Mouse (Mus musculus): ENCODE results near the gene Notch3. TPM values are rescaled to one million over a fixed set of nuclear protein-coding genes. Genes with fewer than 3 reads are reported as not detected.
A peak's percentile ranks its signal among the peaks of the same experiment; 100 is the strongest.
"Not testable (repeated sequence)": the region's sequence is repeated elsewhere in the genome, so short reads cannot be mapped to it uniquely, and the experiment has no call there.

Gene Notch3
- polyA plus RNA-seq, 1 experiment from 2014 or later: 8.1 TPM

- H3K4me1 ChIP-seq (replicated peaks; ENCODE audit: control insufficient read depth, insufficient read depth, low read length): peaks cover 22% of the 10 kb centered on the region
- ATAC-seq (ENCODE audit: low FRiP score) (no peak), DNase-seq (ENCODE audit: low spot score) (no peak)
- no peaks in the 10 kb centered on the region for H3K36me3 ChIP-seq (replicated peaks; ENCODE audit: control insufficient read depth, insufficient read depth)
- H3K9ac ChIP-seq: no peak overlapping the region
- H3K9me3 ChIP-seq (ENCODE audit: control insufficient read depth, low read length): no peaks in the 10 kb centered on the region
- no peak overlapping the region for H3K27ac ChIP-seq
- no peak overlapping the region for H3K4me3 ChIP-seq (replicated peaks; ENCODE audit: low read length)
- 76% methylated on average over 6 of the region's 6 CpGs for WGBS
- H3K27me3 ChIP-seq (ENCODE audit: control insufficient read depth, insufficient read depth, low read length): 0 out of 2 replicates have a peak, but pooled peaks cover 7% of the 10 kb centered on the region
- no peak overlapping the region for H3K4me2 ChIP-seq (replicated peaks)
Measured at GRCm38 (mm10) chr17:32116586-32117286, 49.9 kb downstream of the Notch3 start.

DNA sequence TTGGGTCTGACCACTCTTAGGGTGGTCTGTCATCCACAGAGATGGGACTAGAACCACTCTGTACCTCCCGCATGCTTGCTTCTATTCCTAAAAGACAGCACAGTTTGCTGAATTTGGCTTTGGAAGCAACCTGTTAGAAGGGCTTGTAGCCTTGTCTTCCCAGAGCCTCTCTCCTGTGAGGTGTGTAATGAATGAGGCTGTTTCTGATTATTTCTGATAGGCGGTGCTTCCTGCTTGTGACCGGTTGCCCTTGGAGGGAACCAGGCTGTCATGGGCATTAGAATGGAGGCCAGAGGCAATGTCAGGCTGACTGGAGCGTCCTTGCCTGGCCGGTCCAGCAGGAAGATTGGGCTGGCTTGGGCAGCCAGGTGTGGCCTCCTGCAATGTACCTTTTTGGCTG, 52.2 kb downstream of the Notch3 start:
- Histone ChIP-seq H3K4me2 (replicated peaks) (peak overlapping the region; percentile 99), H3K4me3 (replicated peaks; ENCODE audit: low read length) (peak overlapping the region; percentile 45), H3K27ac (0 out of 2 replicates have a peak overlapping the region, but pooled peaks have one; percentile 7), H3K4me1 (replicated peaks; ENCODE audit: control insufficient read depth, insufficient read depth, low read length) (peaks cover 22% of the 10 kb centered on the region), H3K9ac (peak overlapping the region; percentile 67)
- H3K9me3 ChIP-seq (ENCODE audit: control insufficient read depth, low read length); H3K36me3 ChIP-seq (replicated peaks; ENCODE audit: control insufficient read depth, insufficient read depth); DNase-seq (ENCODE audit: low spot score); ATAC-seq (ENCODE audit: low FRiP score); H3K27me3 ChIP-seq (ENCODE audit: control insufficient read depth, insufficient read depth, low read length): not testable (repeated sequence)
- 63% methylated on average over 3 of the region's 5 CpGs for WGBS

DNA sequence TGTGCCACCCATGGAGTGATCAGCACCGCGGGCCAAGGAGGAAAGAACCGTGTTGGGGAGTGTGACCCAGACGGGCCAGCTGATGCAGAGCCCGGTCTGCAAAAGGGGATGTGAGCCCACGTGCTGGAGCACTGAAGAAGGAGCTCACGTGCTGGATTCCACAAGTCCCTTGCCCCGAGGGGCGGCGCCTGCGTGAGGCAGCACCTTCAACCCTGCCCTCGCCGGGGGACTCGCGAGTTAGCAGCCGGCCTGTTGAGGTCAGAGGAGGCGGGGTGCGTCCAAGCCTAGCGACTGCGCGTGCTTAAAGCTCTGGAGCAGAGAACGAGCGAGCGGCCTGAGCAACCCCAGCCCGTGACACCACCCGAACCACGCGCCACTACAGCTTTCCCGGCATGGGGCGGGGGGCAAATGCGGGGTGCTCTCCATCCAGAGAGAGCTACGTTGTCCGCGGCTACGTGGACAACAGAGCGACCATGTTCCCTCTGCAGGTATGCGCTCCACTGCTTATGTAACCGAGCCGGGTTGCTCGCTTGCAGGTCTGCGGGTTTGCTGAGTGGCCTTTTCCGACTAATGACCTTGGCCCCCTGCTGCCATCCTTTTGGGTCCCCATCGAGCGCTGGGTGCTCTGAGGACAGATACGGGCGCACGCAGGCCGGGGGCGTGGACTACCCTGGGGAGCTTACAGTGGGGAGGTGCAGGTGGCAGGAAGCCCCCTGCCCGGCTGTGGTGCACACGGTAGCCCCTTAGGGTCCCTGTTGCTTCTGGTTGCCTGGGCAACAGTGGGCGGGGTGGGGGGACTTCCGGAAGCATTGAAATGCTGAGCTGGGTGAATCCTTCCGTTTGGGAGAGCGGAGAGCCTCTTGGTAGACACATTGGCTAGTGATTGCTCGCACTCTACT, 52.9 kb downstream of the Notch3 start:
- peak; percentile 46 for DNase-seq (ENCODE audit: low spot score)
- H3K9ac ChIP-seq: peak overlapping the region; percentile 67
- no peaks in the 10 kb centered on the region for H3K9me3 ChIP-seq (ENCODE audit: control insufficient read depth, low read length)
- 0 out of 2 replicates have a peak, but pooled peaks cover 7% of the 10 kb centered on the region for H3K27me3 ChIP-seq (ENCODE audit: control insufficient read depth, insufficient read depth, low read length)
- peak; percentile 51 for ATAC-seq (ENCODE audit: low FRiP score)
- H3K4me2 ChIP-seq (replicated peaks): peak overlapping the region; percentile 99
- peak overlapping the region; percentile 45 for H3K4me3 ChIP-seq (replicated peaks; ENCODE audit: low read length)
- H3K4me1 ChIP-seq (replicated peaks; ENCODE audit: control insufficient read depth, insufficient read depth, low read length): peaks cover 18% of the 10 kb centered on the region
- H3K27ac ChIP-seq: 0 out of 2 replicates have a peak overlapping the region, but pooled peaks have one; percentile 7
- whole genome bisulfite sequencing: under 1% methylated on average over 56 of the region's 56 CpGs
- H3K36me3 ChIP-seq (replicated peaks; ENCODE audit: control insufficient read depth, insufficient read depth): no peaks in the 10 kb centered on the region

GRCm38 (mm10) chr17:32113255-32113522, 53.5 kb downstream of the Notch3 start:
- H3K27ac ChIP-seq: no peak overlapping the region
- DNase-seq (ENCODE audit: low spot score) (no peak), ATAC-seq (ENCODE audit: low FRiP score) (0 out of 2 replicates have a peak, but pooled peaks have one; percentile 9)
- H3K4me1 ChIP-seq (replicated peaks; ENCODE audit: control insufficient read depth, insufficient read depth, low read length): peaks cover 13% of the 10 kb centered on the region
- peak overlapping the region; percentile 45 for H3K4me3 ChIP-seq (replicated peaks; ENCODE audit: low read length)
- peak overlapping the region; percentile 99 for H3K4me2 ChIP-seq (replicated peaks)
- no peaks in the 10 kb centered on the region for H3K9me3 ChIP-seq (ENCODE audit: control insufficient read depth, low read length)
- H3K36me3 ChIP-seq (replicated peaks; ENCODE audit: control insufficient read depth, insufficient read depth): no peaks in the 10 kb centered on the region
- H3K27me3 ChIP-seq (ENCODE audit: control insufficient read depth, insufficient read depth, low read length): 0 out of 2 replicates have a peak, but pooled peaks cover 7% of the 10 kb centered on the region
- WGBS: 5% methylated on average over 8 of the region's 8 CpGs
- H3K9ac ChIP-seq: peak overlapping the region; percentile 67

DNA sequence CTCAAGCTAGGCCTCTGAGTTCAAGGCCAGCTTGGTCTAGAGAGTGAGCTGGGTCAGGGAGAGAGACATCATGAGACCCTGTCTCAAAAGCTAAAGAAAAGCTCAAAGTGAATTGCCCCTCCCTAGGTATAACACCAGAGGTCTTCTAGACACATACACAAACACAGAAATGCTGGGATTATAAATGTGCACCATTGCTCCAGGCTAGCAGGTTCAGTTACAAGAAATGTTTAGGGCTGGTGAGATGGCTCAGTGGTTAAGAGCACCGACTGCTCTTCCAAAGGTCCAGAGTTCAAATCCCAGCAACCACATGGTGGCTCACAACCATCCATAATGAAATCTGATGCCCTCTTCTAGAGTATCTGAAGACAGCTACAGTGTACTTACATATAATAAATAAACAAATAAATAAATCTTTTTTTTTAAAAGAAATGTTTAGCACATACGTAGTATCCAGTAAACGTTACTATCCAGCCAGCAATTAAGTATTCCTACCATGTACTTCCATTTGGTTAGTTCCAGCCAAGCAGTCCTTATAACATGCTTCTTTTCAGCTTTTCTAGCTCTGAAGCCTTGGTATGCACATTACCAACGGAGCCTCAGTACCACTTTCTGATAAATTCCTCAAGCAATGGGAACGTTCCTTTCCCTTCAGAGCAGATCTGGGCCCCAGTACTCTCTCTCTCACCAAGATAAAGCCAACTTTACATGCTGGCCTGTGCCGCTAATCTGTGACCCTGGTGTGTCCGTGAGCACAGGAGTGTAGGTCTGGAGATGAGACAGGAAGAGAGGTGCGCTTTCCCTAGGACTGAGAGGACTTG, 54.0 kb downstream of the Notch3 start:
- H3K4me3 ChIP-seq (replicated peaks; ENCODE audit: low read length): peak overlapping the region; percentile 45; the same call in 1 of the 2 replicates
- ATAC-seq (ENCODE audit: low FRiP score): no peak
- peaks cover 11% of the 10 kb centered on the region for H3K4me1 ChIP-seq (replicated peaks; ENCODE audit: control insufficient read depth, insufficient read depth, low read length)
- no peaks in the 10 kb centered on the region for H3K9me3 ChIP-seq (ENCODE audit: control insufficient read depth, low read length)
- no peaks in the 10 kb centered on the region for H3K36me3 ChIP-seq (replicated peaks; ENCODE audit: control insufficient read depth, insufficient read depth)
- H3K4me2 ChIP-seq (replicated peaks): peak overlapping the region; percentile 99
- no peak overlapping the region for H3K27ac ChIP-seq
- DNase-seq (ENCODE audit: low spot score): no peak
- WGBS: 66% methylated on average over 8 of the region's 8 CpGs
- 0 out of 2 replicates have a peak, but pooled peaks cover 7% of the 10 kb centered on the region for H3K27me3 ChIP-seq (ENCODE audit: control insufficient read depth, insufficient read depth, low read length)
- H3K9ac ChIP-seq: no peak overlapping the region

- 81% methylated on average over 10 of the region's 10 CpGs for WGBS
- no peak overlapping the region for H3K4me2 ChIP-seq (replicated peaks)
- H3K9me3 ChIP-seq (ENCODE audit: control insufficient read depth, low read length): no peaks in the 10 kb centered on the region
- H3K36me3 ChIP-seq (replicated peaks; ENCODE audit: control insufficient read depth, insufficient read depth): no peaks in the 10 kb centered on the region
- H3K9ac ChIP-seq: no peak overlapping the region
- no peak for DNase-seq (ENCODE audit: low spot score)
- ATAC-seq (ENCODE audit: low FRiP score): no peak
- H3K27me3 ChIP-seq (ENCODE audit: control insufficient read depth, insufficient read depth, low read length): 0 out of 2 replicates have a peak, but pooled peaks cover 7% of the 10 kb centered on the region
- no peak overlapping the region for H3K4me3 ChIP-seq (replicated peaks; ENCODE audit: low read length)
- H3K4me1 ChIP-seq (replicated peaks; ENCODE audit: control insufficient read depth, insufficient read depth, low read length): peaks cover 11% of the 10 kb centered on the region
- no peak overlapping the region for H3K27ac ChIP-seq
Measured at GRCm38 (mm10) chr17:32110980-32111780, 55.5 kb downstream of the Notch3 start.

DNA sequence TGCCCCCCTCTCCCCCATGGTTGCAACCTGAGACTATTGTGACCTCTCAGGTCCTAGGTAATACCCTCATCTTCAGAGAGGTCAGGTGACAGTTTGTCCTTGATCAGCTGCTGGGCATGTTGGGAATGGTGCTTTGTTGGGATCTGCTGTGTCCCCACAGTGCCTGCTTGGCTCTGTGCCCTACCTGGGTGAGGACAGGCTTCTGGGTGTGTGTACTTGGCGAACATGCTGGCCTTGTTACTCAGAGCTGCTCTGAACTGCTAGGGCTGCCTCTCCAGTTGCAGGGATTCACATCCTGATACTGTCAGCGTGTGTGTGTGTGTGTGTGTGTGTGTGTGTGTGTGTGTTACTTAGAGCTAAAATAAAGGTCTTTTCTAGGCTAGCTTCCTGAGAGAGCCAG, 56.2 kb downstream of the Notch3 start:
- H3K27ac ChIP-seq: no peak overlapping the region
- DNase-seq (ENCODE audit: low spot score): no peak
- ATAC-seq (ENCODE audit: low FRiP score): no peak
- WGBS: 71% methylated on average over 2 of the region's 2 CpGs
- H3K4me2 ChIP-seq (replicated peaks): no peak overlapping the region
- H3K4me1 ChIP-seq (replicated peaks; ENCODE audit: control insufficient read depth, insufficient read depth, low read length): peaks cover 11% of the 10 kb centered on the region
- H3K27me3 ChIP-seq (ENCODE audit: control insufficient read depth, insufficient read depth, low read length): 0 out of 2 replicates have a peak, but pooled peaks cover 7% of the 10 kb centered on the region
- H3K36me3 ChIP-seq (replicated peaks; ENCODE audit: control insufficient read depth, insufficient read depth): no peaks in the 10 kb centered on the region
- no peaks in the 10 kb centered on the region for H3K9me3 ChIP-seq (ENCODE audit: control insufficient read depth, low read length)
- H3K9ac ChIP-seq: no peak overlapping the region
- no peak overlapping the region for H3K4me3 ChIP-seq (replicated peaks; ENCODE audit: low read length)

- 72% methylated on average over 6 of the region's 6 CpGs for WGBS
- H3K9ac ChIP-seq: no peak overlapping the region
- H3K4me3 ChIP-seq (replicated peaks; ENCODE audit: low read length): no peak overlapping the region
- ATAC-seq (ENCODE audit: low FRiP score) (no peak), DNase-seq (ENCODE audit: low spot score) (no peak)
- H3K4me2 ChIP-seq (replicated peaks): no peak overlapping the region
- no peaks in the 10 kb centered on the region for H3K36me3 ChIP-seq (replicated peaks; ENCODE audit: control insufficient read depth, insufficient read depth)
- H3K27ac ChIP-seq: no peak overlapping the region
- peaks cover 10% of the 10 kb centered on the region for H3K4me1 ChIP-seq (replicated peaks; ENCODE audit: control insufficient read depth, insufficient read depth, low read length)
- H3K27me3 ChIP-seq (ENCODE audit: control insufficient read depth, insufficient read depth, low read length): 0 out of 2 replicates have a peak, but pooled peaks cover 13% of the 10 kb centered on the region
- no peaks in the 10 kb centered on the region for H3K9me3 ChIP-seq (ENCODE audit: control insufficient read depth, low read length)
Measured at GRCm38 (mm10) chr17:32109201-32109940, 57.3 kb downstream of the Notch3 start.
